Mouse (Mus musculus) MEL (cell line): Measurements from ENCODE around the gene Trp53rkb. TPM values are rescaled to one million over a fixed set of nuclear protein-coding genes. Genes with fewer than 3 reads are reported as not detected.

Experiments
- DNase-seq: peaks from one replicate; pipeline ENCODE4 v3.0.0; 2011; ENCODE audit warnings: low read depth, low spot score
- H3K27ac ChIP-seq: 2 replicates; pipeline ENCODE4 v1.5.1; 2012; ENCODE audit warnings: low read depth, mild to moderate bottlenecking, control low read depth, low read length, moderate library complexity; ENCODE audit not compliant: control insufficient read depth
- H3K27me3 ChIP-seq, 2 experiments: fragments of 150-350 bp in 1 of 2; sonication (generic) in 1 of 2; 2 replicates each; pipeline ENCODE4 v1.6.1; 2012; ENCODE audit warnings: low read length in 2 of 2, mild to moderate bottlenecking in 2 of 2, improper control_type of control experiment in 1 of 2, moderate library complexity in 1 of 2; ENCODE audit not compliant: insufficient read depth in 2 of 2, control insufficient read depth in 1 of 2
- H3K36me3 ChIP-seq, 2 experiments: 2 replicates each; pipeline ENCODE4 v1.6.1; 2012 to 2014; ENCODE audit warnings: low read length in 2 of 2, improper control_type of control experiment in 1 of 2, inconsistent platforms in 1 of 2, mild to moderate bottlenecking in 1 of 2; ENCODE audit not compliant: insufficient read depth in 2 of 2, control insufficient read depth in 1 of 2
- H3K4me1 ChIP-seq, 2 experiments: fragments of 150-350 bp in 1 of 2; sonication (generic) in 1 of 2; 2 replicates each; pipeline ENCODE4 v1.6.1; 2012; ENCODE audit warnings: low read length in 2 of 2, improper control_type of control experiment in 1 of 2, mild to moderate bottlenecking in 1 of 2; ENCODE audit not compliant: insufficient read depth in 2 of 2, control insufficient read depth in 1 of 2
- H3K4me3 ChIP-seq, 2 experiments: fragments of 150-350 bp in 1 of 2; sonication (generic) in 1 of 2; 2 replicates each; pipeline ENCODE4 v1.5.1; 2012; ENCODE audit warnings: low read depth in 2 of 2, low read length in 2 of 2, mild to moderate bottlenecking in 2 of 2, moderate library complexity in 2 of 2, control low read depth in 1 of 2, improper control_type of control experiment in 1 of 2; ENCODE audit not compliant: control insufficient read depth in 1 of 2, insufficient read depth in 1 of 2
- H3K79me2 ChIP-seq: 2 replicates; pipeline ENCODE4 v1.6.1; 2012; ENCODE audit warnings: mild to moderate bottlenecking, low read length, moderate library complexity; ENCODE audit not compliant: control insufficient read depth, poor library complexity, insufficient read depth
- H3K9ac ChIP-seq: 2 replicates; pipeline ENCODE4 v1.6.1; 2012; ENCODE audit warnings: low read depth, mild to moderate bottlenecking, control low read depth, low read length, moderate library complexity; ENCODE audit not compliant: control insufficient read depth, poor library complexity, severe bottlenecking
- H3K9me3 ChIP-seq: fragments of 150-350 bp; sonication (generic); replicated peaks from 2 replicates; pipeline ENCODE4 v1.6.1; 2012; ENCODE audit warnings: mild to moderate bottlenecking, low read length, improper control_type of control experiment, moderate library complexity; ENCODE audit not compliant: insufficient read depth
- BHLHE40 ChIP-seq: IDR thresholded peaks from 2 replicates; pipeline ENCODE4 v1.6.1; 2012; ENCODE audit warnings: low read depth, mild to moderate bottlenecking, inconsistent platforms, low read length, improper control_type of control experiment, borderline replicate concordance
- CHD1 ChIP-seq: IDR thresholded peaks from 2 replicates; pipeline ENCODE4 v1.6.1; 2012; ENCODE audit warnings: low read depth, mild to moderate bottlenecking, inconsistent platforms, low read length, improper control_type of control experiment
- CHD2 ChIP-seq: IDR thresholded peaks from 2 replicates; pipeline ENCODE4 v1.6.1; 2011; ENCODE audit warnings: low read length, improper control_type of control experiment
- ELF1 ChIP-seq: IDR thresholded peaks from 2 replicates; pipeline ENCODE4 v1.6.1; 2014; ENCODE audit warnings: low read depth, mild to moderate bottlenecking, inconsistent platforms, low read length, improper control_type of control experiment, moderate library complexity
- EP300 ChIP-seq, 2 experiments: IDR thresholded peaks; 2 replicates each; pipeline ENCODE4 v1.6.1; 2011; ENCODE audit warnings: improper control_type of control experiment in 2 of 2, low read length in 2 of 2, low read depth in 1 of 2, mild to moderate bottlenecking in 1 of 2
- ETS1 ChIP-seq: IDR thresholded peaks from 2 replicates; pipeline ENCODE4 v1.6.1; 2012; ENCODE audit warnings: low read depth, mild to moderate bottlenecking, inconsistent platforms, low read length, improper control_type of control experiment, moderate library complexity
- GABPA ChIP-seq: IDR thresholded peaks from 2 replicates; pipeline ENCODE4 v1.6.1; 2012; ENCODE audit warnings: low read depth, mild to moderate bottlenecking, inconsistent platforms, low read length, improper control_type of control experiment, moderate library complexity
- GATA1 ChIP-seq: IDR thresholded peaks from 2 replicates; pipeline ENCODE4 v1.6.1; 2011; ENCODE audit warnings: low read depth, low read length, improper control_type of control experiment
- HCFC1 ChIP-seq: IDR thresholded peaks from 2 replicates; pipeline ENCODE4 v1.6.1; 2012; ENCODE audit warnings: low read depth, mild to moderate bottlenecking, inconsistent platforms, low read length, improper control_type of control experiment, moderate library complexity
- MAFK ChIP-seq: IDR thresholded peaks from 2 replicates; pipeline ENCODE4 v1.6.1; 2011; ENCODE audit warnings: low read depth, mild to moderate bottlenecking, low read length, improper control_type of control experiment, borderline replicate concordance
- MEF2A ChIP-seq: IDR thresholded peaks from 2 replicates; pipeline ENCODE4 v1.6.1; 2014; ENCODE audit warnings: low read depth, mild to moderate bottlenecking, inconsistent platforms, low read length, improper control_type of control experiment; ENCODE audit not compliant: poor library complexity, insufficient replicate concordance, severe bottlenecking; ENCODE audit errors: extremely low read depth
- MXI1 ChIP-seq: IDR thresholded peaks from 2 replicates; pipeline ENCODE4 v1.6.1; 2011; ENCODE audit warnings: mild to moderate bottlenecking, low read depth, low read length, improper control_type of control experiment
- MYB ChIP-seq: IDR thresholded peaks from 2 replicates; pipeline ENCODE4 v1.6.1; 2011; ENCODE audit warnings: mild to moderate bottlenecking, low read depth, low read length, improper control_type of control experiment
- MYC ChIP-seq: IDR thresholded peaks from 2 replicates; pipeline ENCODE4 v1.6.1; 2011; ENCODE audit warnings: low read depth, mild to moderate bottlenecking, low read length, improper control_type of control experiment, moderate library complexity
- POLR2AphosphoS2 ChIP-seq: IDR thresholded peaks from 2 replicates; pipeline ENCODE4 v1.6.1; 2011; ENCODE audit warnings: low read length, improper control_type of control experiment
- POLR2AphosphoS5 ChIP-seq: IDR thresholded peaks from 2 replicates; pipeline ENCODE4 v1.6.1; 2012; ENCODE audit warnings: low read depth, borderline replicate concordance, mild to moderate bottlenecking, inconsistent platforms, low read length, moderate library complexity, mixed read lengths
- RCOR1 ChIP-seq: IDR thresholded peaks from 2 replicates; pipeline ENCODE4 v1.6.1; 2012; ENCODE audit warnings: low read depth, mild to moderate bottlenecking, inconsistent platforms, low read length, improper control_type of control experiment
- SIN3A ChIP-seq: IDR thresholded peaks from 2 replicates; pipeline ENCODE4 v1.6.1; 2012; ENCODE audit warnings: low read length, improper control_type of control experiment, inconsistent platforms
- TBP ChIP-seq: IDR thresholded peaks from 2 replicates; pipeline ENCODE4 v1.8.0; 2011; ENCODE audit warnings: low read depth, low read length, improper control_type of control experiment
- TCF12 ChIP-seq: IDR thresholded peaks from 2 replicates; pipeline ENCODE4 v1.6.1; 2014; ENCODE audit warnings: low read depth, mild to moderate bottlenecking, inconsistent platforms, low read length, improper control_type of control experiment, moderate library complexity
- UBTF ChIP-seq: IDR thresholded peaks from 2 replicates; pipeline ENCODE4 v1.6.1; 2012; ENCODE audit warnings: low read depth, mild to moderate bottlenecking, inconsistent platforms, low read length, improper control_type of control experiment, moderate library complexity, borderline replicate concordance; ENCODE audit not compliant: insufficient read depth
- USF1 ChIP-seq: IDR thresholded peaks from 2 replicates; pipeline ENCODE4 v1.6.1; 2014; ENCODE audit warnings: low read depth, mild to moderate bottlenecking, inconsistent platforms, low read length, improper control_type of control experiment, moderate library complexity
- USF2 ChIP-seq, 2 experiments: IDR thresholded peaks; 2 replicates each; pipeline ENCODE4 v1.6.1; 2011 to 2012; ENCODE audit warnings: improper control_type of control experiment in 2 of 2, low read length in 2 of 2, borderline replicate concordance in 1 of 2, inconsistent platforms in 1 of 2, low read depth in 1 of 2, mild to moderate bottlenecking in 1 of 2; ENCODE audit not compliant: insufficient read depth in 1 of 2
- ZMIZ1 ChIP-seq: IDR thresholded peaks from 2 replicates; pipeline ENCODE4 v1.6.1; 2012; ENCODE audit warnings: low read depth, mild to moderate bottlenecking, inconsistent platforms, low read length, improper control_type of control experiment, moderate library complexity
- ZNF384 ChIP-seq: IDR thresholded peaks from 2 replicates; pipeline ENCODE4 v1.6.1; 2012; ENCODE audit warnings: low read depth, mild to moderate bottlenecking, inconsistent platforms, low read length, improper control_type of control experiment
- polyA plus RNA-seq, 2 experiments: library from polyadenylated mRNA; stranded (reverse) in 1 of 2; unstranded in 1 of 2; fragments of >175 nt in 1 of 2; fragments of >200 nt in 1 of 2; gene quantifications; 2 replicates each; pipeline versions ENCODE4 v1.2.1 to v1.2.4; 2012; ENCODE audit warnings: low replicate concordance in 2 of 2, low read depth in 1 of 2; ENCODE audit not compliant: insufficient read length in 2 of 2, insufficient read depth in 1 of 2, missing spikeins in 1 of 2
- total RNA-seq: library from RNA; depleted of rRNA; stranded (reverse); fragments of 300-350 nt; gene quantifications from 2 replicates; pipeline ENCODE4 v1.2.3, GENCODE M21; 2012

Gene Trp53rkb
- total and polyA plus RNA-seq, 3 experiments, result 6.8 to 8.9 TPM; not detected in 1

DNA sequence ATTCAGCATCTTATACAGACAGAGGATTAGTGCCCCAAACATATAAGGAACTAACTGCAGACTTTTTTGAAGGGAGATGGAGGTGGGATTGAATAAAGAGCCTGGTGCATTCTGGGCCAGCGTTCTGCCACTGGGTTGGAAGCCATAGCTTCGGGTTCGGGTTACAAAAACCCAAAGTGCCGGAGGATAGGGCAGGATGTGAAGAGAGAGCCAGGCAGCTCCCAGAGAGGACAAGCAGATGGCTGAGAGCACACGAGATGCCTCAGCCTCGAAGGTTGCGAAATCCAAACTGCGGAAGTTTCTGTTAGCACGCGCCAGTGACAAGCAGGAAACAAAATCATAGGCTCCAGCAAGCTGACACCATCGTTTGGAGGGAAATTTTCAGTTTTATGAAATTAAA, 20.9 kb upstream of the Trp53rkb start:
- no peaks in the 10 kb centered on the region for H3K36me3 ChIP-seq
- H3K9ac ChIP-seq, result no peak overlapping the region
- DNase-seq, result no peak
- no peaks in the 10 kb centered on the region for H3K27me3 ChIP-seq
- H3K27ac ChIP-seq, result no peak overlapping the region
- no peak overlapping the region for H3K4me3 ChIP-seq
- no peaks in the 10 kb centered on the region for H3K9me3 ChIP-seq
- no peaks in the 10 kb centered on the region for H3K4me1 ChIP-seq
- no peak for TF ChIP-seq GATA1
- no peak for TF ChIP-seq UBTF
- no peak for TF ChIP-seq MXI1
- no peak for TF ChIP-seq EP300 (IDR thresholded peaks at IDR 0.05; ENCODE audit: low read depth in 1 of 2, low read length in 2 of 2)
- no peak for TF ChIP-seq CHD1
- no peak for TF ChIP-seq SIN3A
- no peak for TF ChIP-seq POLR2AphosphoS2
- TF ChIP-seq TCF12, result no peak
- TF ChIP-seq USF1, result no peak
- no peak for TF ChIP-seq GABPA
- TF ChIP-seq MAFK, result no peak
- TF ChIP-seq MYB, result no peak
- TF ChIP-seq ETS1, result no peak
- TF ChIP-seq ZMIZ1, result no peak
- no peaks in the 10 kb centered on the region for H3K79me2 ChIP-seq

DNA sequence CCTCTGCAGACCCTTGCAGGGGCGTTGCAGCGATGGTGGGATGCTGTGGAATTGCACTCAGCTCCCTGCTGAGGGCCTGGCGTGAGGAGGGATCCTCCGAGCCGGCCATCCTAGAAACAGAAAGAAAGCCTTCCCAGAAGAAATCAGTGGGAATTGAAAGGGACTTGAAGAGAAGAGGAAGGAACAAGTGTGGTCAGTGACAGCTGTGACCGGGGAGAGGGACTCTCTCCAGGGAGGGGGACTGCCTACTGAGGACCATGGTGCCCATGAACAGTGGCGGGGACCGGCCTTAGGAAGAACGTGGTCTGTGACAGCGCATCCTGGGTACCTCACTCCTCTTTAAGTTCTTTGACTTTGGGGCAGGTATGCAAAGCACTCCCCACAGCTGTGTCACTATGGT, 18.7 kb upstream of the Trp53rkb start:
- no peaks in the 10 kb centered on the region for H3K36me3 ChIP-seq
- TF ChIP-seq ZNF384 (no peak), EP300 (IDR thresholded peaks at IDR 0.05; ENCODE audit: low read depth in 1 of 2, low read length in 2 of 2) (no peak), POLR2AphosphoS5 (no peak), ZMIZ1 (no peak), CHD2 (no peak), USF2 (IDR thresholded peaks at IDR 0.05; ENCODE audit: borderline replicate concordance in 1 of 2, insufficient read depth in 1 of 2, low read depth in 1 of 2, low read length in 2 of 2) (no peak), SIN3A (no peak), MEF2A (no peak), GABPA (no peak), RCOR1 (no peak), MYB (no peak), GATA1 (no peak), TBP (no peak), CHD1 (no peak), USF1 (no peak), MYC (no peak), BHLHE40 (no peak), HCFC1 (no peak), ELF1 (no peak)
- TF ChIP-seq, all 39 proteins: peak for 0
- no peak overlapping the region for H3K27ac ChIP-seq
- no peaks in the 10 kb centered on the region for H3K9me3 ChIP-seq
- H3K27me3 ChIP-seq, result no peaks in the 10 kb centered on the region
- no peaks in the 10 kb centered on the region for H3K4me1 ChIP-seq
- no peaks in the 10 kb centered on the region for H3K79me2 ChIP-seq
- H3K9ac ChIP-seq, result no peak overlapping the region
- DNase-seq, result no peak
- H3K4me3 ChIP-seq, result no peak overlapping the region
